Mouse (Mus musculus): Measurements from ENCODE around the gene Gm20388.

The Gm20388 gene

GRCm38 (mm10) chr8:120412911-120413625, 502.4 kb downstream of the Gm20388 start:
- DNase-seq (ENCODE audit: inconsistent ontology term), result no peak

- DNase-seq (ENCODE audit: inconsistent ontology term), result no peak
Observed at GRCm38 (mm10) chr8:120413626-120413988, 503.0 kb downstream of the Gm20388 start.

GRCm38 (mm10) chr8:120414216-120414615, 503.6 kb downstream of the Gm20388 start:
- DNase-seq (ENCODE audit: inconsistent ontology term), result no peak

GRCm38 (mm10) chr8:120415474-120415873, 504.8 kb downstream of the Gm20388 start:
- no peak for DNase-seq (ENCODE audit: inconsistent ontology term)

DNA sequence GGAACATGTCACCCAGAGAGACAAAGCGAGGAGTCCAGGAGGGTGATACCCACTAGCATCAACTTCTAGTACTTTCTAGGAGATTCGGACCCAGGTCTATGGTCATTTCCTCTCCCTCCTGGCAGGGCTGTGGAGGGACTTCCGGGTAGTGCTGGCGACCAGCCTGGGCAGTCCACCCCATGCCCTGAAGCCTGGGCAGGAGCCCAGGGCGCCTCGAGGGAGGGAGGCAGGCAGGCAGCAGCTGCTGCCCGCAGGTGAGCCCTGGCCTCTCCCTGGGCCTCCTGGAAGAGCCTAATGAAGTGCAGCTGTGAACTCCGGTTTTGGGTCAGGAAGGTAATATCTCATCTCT, 505.5 kb downstream of the Gm20388 start:
- no peak for DNase-seq (ENCODE audit: inconsistent ontology term)

- DNase-seq (ENCODE audit: inconsistent ontology term), result peak; percentile 95
Observed at GRCm38 (mm10) chr8:120416522-120417394, 506.1 kb downstream of the Gm20388 start.

GRCm38 (mm10) chr8:120418188-120418587, 507.5 kb downstream of the Gm20388 start:
- no peak for DNase-seq (ENCODE audit: inconsistent ontology term)

DNA sequence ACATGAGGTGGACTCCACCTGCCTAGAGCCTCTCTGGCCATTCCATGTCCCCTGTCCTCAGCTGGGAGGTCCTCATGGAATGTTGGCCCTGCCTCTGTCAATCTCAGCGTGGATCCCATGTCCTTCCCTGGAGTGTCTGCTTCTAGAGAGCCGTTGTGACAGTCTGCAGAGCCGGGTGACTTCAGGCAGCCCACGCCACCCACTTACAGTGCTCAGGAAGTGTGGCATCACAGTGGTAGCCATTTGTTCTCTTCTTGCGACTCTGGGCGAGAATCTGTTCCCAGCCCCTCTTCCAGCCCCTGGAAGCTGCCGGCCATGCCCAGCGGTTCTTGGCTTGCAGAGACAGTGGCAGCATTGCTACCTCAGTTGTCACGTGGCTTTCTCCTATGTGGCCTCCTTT, 509.0 kb downstream of the Gm20388 start:
- DNase-seq (ENCODE audit: inconsistent ontology term), result no peak

GRCm38 (mm10) chr8:120420226-120420625, 509.6 kb downstream of the Gm20388 start:
- no peak for DNase-seq (ENCODE audit: inconsistent ontology term)

DNA sequence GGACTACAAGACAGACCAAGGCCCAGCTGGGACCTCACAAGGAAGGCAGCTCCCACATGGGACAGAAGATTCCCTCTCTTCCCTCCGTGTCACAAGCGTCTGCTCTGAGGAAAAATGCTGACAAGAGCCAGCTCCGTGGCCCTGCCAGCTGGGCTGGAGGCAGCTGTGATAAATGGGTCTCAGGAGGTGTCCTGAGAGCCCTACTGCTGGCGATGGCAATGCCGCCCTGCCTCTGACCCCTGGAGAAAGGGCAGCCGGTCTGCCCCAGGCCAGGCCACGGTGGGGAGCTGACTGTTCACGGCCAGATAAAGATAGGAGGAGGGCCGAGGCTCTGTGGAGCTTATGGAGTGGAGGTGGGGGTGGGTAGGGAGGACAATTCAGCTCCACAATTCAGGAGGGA, 511.0 kb downstream of the Gm20388 start:
- no peak for DNase-seq (ENCODE audit: inconsistent ontology term)

GRCm38 (mm10) chr8:120422236-120422635, 511.6 kb downstream of the Gm20388 start:
- DNase-seq (ENCODE audit: inconsistent ontology term), result no peak

- DNase-seq (ENCODE audit: inconsistent ontology term), result no peak
Observed at GRCm38 (mm10) chr8:120423576-120423975, 512.9 kb downstream of the Gm20388 start.

- DNase-seq (ENCODE audit: inconsistent ontology term), result no peak
Observed at GRCm38 (mm10) chr8:120424829-120425198, 514.2 kb downstream of the Gm20388 start.

- DNase-seq (ENCODE audit: inconsistent ontology term), result peak; percentile 88
Observed at GRCm38 (mm10) chr8:120425199-120425941, 514.7 kb downstream of the Gm20388 start.

- DNase-seq (ENCODE audit: inconsistent ontology term), result no peak
Observed at GRCm38 (mm10) chr8:120426105-120426504, 515.5 kb downstream of the Gm20388 start.

DNA sequence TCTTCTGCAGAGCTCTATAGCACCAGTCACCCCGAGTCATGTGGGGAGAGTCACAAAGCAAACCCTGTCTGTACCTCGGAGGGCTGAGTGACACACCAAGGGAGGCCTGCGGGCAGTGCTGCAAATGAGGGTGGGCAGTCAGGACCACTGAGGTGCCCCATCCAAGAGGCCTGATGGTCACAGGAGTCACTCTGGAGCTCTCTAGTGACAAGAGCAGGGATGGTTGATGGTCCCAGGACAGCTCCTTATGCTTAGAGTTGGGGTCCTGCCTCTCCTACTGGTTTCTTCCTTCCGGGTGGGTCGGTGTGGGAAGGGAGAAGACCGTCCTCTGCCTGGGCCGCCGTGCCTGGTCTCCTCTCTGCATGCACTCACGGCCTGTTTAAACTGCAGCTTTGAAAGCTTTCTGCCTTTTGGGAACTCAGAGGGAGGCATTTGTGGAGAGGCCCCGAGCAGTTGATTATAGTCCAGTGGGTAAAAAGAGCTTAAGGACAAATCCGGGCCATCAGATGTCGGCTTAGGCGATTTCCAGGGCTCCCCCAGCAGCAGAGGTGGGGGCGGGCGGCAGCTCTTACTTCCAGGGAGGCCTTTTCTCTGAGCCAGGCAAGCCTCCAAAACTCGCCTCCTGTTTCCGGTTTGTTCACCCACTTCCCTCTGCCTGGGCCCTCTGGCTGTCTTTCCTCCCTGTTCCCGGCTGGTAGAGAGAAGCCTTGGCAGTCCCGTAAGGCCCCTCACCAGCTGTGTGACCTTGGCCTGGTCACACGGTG, 516.2 kb downstream of the Gm20388 start:
- DNase-seq (ENCODE audit: inconsistent ontology term), result peak; percentile 46

- DNase-seq (ENCODE audit: inconsistent ontology term), result no peak
Observed at GRCm38 (mm10) chr8:120428492-120428891, 517.9 kb downstream of the Gm20388 start.

DNA sequence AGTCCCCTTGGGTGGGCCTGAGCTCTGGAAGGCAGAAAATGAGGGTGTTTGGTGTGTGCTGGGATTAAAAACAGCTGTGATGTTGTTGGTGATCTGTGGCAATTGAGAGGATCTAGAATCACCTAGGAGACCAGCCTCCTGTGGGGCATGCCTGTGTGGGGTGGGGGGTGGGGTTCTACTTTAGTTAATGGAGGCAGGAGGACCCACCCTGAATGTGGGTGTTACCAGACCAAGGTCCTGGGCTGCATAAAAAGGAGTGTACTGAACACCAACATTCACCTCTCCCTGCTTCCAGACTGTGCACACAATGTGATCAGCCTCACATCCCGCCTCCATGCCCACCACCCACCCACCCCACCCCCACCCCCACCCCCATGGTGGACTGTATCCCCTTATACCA, 518.5 kb downstream of the Gm20388 start:
- DNase-seq (ENCODE audit: inconsistent ontology term), result no peak

GRCm38 (mm10) chr8:120431042-120431441, 520.4 kb downstream of the Gm20388 start:
- DNase-seq (ENCODE audit: inconsistent ontology term), result no peak

- no peak for DNase-seq (ENCODE audit: inconsistent ontology term)
Observed at GRCm38 (mm10) chr8:120432438-120432837, 521.8 kb downstream of the Gm20388 start.

GRCm38 (mm10) chr8:120433143-120433542, 522.5 kb downstream of the Gm20388 start:
- no peak for DNase-seq (ENCODE audit: inconsistent ontology term)

GRCm38 (mm10) chr8:120433734-120434133, 523.1 kb downstream of the Gm20388 start:
- no peak for DNase-seq (ENCODE audit: inconsistent ontology term)

All from Muller cell, postnatal 12 days (primary cell).